10 mouse cellular contexts compared by ENCODE assay signal in the genomic region with DNA sequence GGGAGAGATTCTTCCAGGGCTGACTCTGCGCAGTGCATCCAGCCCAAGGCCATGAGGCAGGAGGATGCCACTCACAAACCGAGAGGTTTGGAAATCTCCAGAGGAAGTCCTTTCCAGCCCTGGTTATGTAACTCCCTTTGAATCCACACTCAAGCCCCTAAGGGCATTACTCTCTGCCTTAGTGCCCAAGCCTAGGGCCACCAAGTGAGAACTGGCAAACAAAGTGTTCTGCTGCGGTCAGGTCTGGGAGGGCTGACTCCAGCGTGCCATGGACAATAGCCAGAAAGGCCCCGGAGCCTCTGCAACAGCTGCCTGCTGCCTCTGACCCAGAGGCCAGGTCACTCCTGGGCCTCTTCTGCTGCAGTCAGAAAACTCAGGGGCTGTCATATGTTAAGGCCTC. TPM values are rescaled to one million over a fixed set of nuclear protein-coding genes. Genes with fewer than 3 reads are reported as not detected.
DNase-seq lines count a peak whose midpoint lies in the region; ATAC-seq lines count a peak whose summit lies in the region.
"Had no signal": no experiment of that assay in that cellular context is flagged by ENCODE, and none has a peak within 500 bp of the region (broad histone marks: within the 10 kb centered on the region; RNA-seq: fewer than 3 reads in every experiment).

No protein-coding gene starts in this region.

- no peaks in the 10 kb centered on the region for H3K9me3 ChIP-seq in heart, embryonic 10.5 days
- H3K9me3 ChIP-seq: embryonic facial prominence, embryonic 15.5 days; midbrain, embryonic 12.5 days had no signal

- DNase-seq in heart, postnatal 25 days (ENCODE audit: low spot score): peak; percentile 19
- no peak for DNase-seq in heart, embryonic 10.5 days (ENCODE audit: low spot score)
- peak; percentile 23 for DNase-seq in MN1 (ENCODE audit: low spot score)
- DNase-seq in lung, adult 18-20 months: peak; percentile 67 to 80
- DNase-seq in right cerebral cortex, postnatal 36 days (ENCODE audit: low spot score in 2 of 2): no peak
- no peak for DNase-seq in layer of hippocampus, adult 8-10 months (ENCODE audit: low spot score in 2 of 2)

- no peak overlapping the region for H3K27ac ChIP-seq in heart, embryonic 10.5 days
- H3K27ac ChIP-seq in brown adipose tissue, adult 24 weeks (replicated peaks; ENCODE audit: low read depth, low read length): peak overlapping the region; percentile 57; the same call in 1 of the 2 replicates
- H3K27ac ChIP-seq: embryonic facial prominence, embryonic 15.5 days; midbrain, embryonic 12.5 days had no signal

- peaks cover 25% of the 10 kb centered on the region for H3K4me1 ChIP-seq in heart, embryonic 10.5 days
- peaks cover 16% of the 10 kb centered on the region; the same call in 1 of the 2 replicates for H3K4me1 ChIP-seq in brown adipose tissue, adult 24 weeks (ENCODE audit: control insufficient read depth, insufficient read depth, insufficient read length, low read length)
- H3K4me1 ChIP-seq: embryonic facial prominence, embryonic 15.5 days; midbrain, embryonic 12.5 days had no signal

- H3K36me3 ChIP-seq in heart, embryonic 10.5 days: no peaks in the 10 kb centered on the region
- H3K36me3 ChIP-seq: embryonic facial prominence, embryonic 15.5 days; midbrain, embryonic 12.5 days had no signal

- intact Hi-C loops in heart, postnatal 25 days (cut with DNase I): no loop called here

- no peaks in the 10 kb centered on the region for H3K27me3 ChIP-seq in heart, embryonic 10.5 days (ENCODE audit: insufficient read depth, poor library complexity, severe bottlenecking)
- H3K27me3 ChIP-seq: embryonic facial prominence, embryonic 15.5 days; midbrain, embryonic 12.5 days had no signal

- WGBS in heart, embryonic 10.5 days: 81% methylated on average over 5 of the region's 5 CpGs

- no peak overlapping the region for H3K4me3 ChIP-seq in heart, embryonic 10.5 days
- no peak overlapping the region for H3K4me3 ChIP-seq in brown adipose tissue, adult 24 weeks (ENCODE audit: insufficient read depth, low read depth, low read length)
- H3K4me3 ChIP-seq: embryonic facial prominence, embryonic 15.5 days; midbrain, embryonic 12.5 days had no signal

- ATAC-seq in megakaryocyte-erythroid progenitor cell, adult 5-6 weeks (replicated peaks; ENCODE audit: low FRiP score, low TSS enrichment, poor library complexity, severe bottlenecking): no peak

RNA-seq across cellular contexts. Expression of gene Thrsp, which starts 1.2 kb away (rescaled TPM):
- total RNA-seq in heart, postnatal 25 days (2021): 10 to 100 TPM; 32.7 to 44.2 TPM
- polyA plus RNA-seq in heart, embryonic 10.5 days (2016; fragmentation: Nextera tagmentation; extraction: Ambion mirVana): 0.43 and 0.51 TPM in 2 replicates
- 5,792 and 7,164 TPM in 2 replicates for polyA plus RNA-seq in brown adipose tissue, adult 24 weeks (2012; ENCODE audit: insufficient read depth, insufficient read length, missing spikeins)
- total RNA-seq in megakaryocyte-erythroid progenitor cell, adult 5-6 weeks (2014; fragmentation: Nextera tagmentation): not detected in 2 replicates
- not detected in 2 replicates for total RNA-seq in megakaryocyte-erythroid progenitor cell, adult 5-6 weeks (2017)
- 10 to 100 TPM; 28.4 to 62.4 (median 39.8) TPM for total RNA-seq in layer of hippocampus, adult 8-10 months (2022)

RNA-seq across cellular contexts. Expression of gene Ndufc2, which starts 18.9 kb away (rescaled TPM):
- 100 to 1,000 TPM; 521 to 565 TPM for total RNA-seq in heart, postnatal 25 days (2021)
- 380 and 484 TPM in 2 replicates for polyA plus RNA-seq in heart, embryonic 10.5 days (2016; fragmentation: Nextera tagmentation; extraction: Ambion mirVana)
- 931 and 1,246 TPM in 2 replicates for polyA plus RNA-seq in brown adipose tissue, adult 24 weeks (2012; ENCODE audit: insufficient read depth, insufficient read length, missing spikeins)
- total RNA-seq in megakaryocyte-erythroid progenitor cell, adult 5-6 weeks (2014; fragmentation: Nextera tagmentation): 188 and 266 TPM in 2 replicates
- total RNA-seq in megakaryocyte-erythroid progenitor cell, adult 5-6 weeks (2017): 369 and 388 TPM in 2 replicates
- 100 to 1,000 TPM; 195 to 233 (median 212) TPM for total RNA-seq in layer of hippocampus, adult 8-10 months (2022)

RNA-seq across cellular contexts. Expression of gene Kctd14, which starts 32.4 kb away (rescaled TPM):
- under 1 TPM; 0.11 to 0.13 TPM for total RNA-seq in heart, postnatal 25 days (2021)
- polyA plus RNA-seq in heart, embryonic 10.5 days (2016; fragmentation: Nextera tagmentation; extraction: Ambion mirVana): 0.47 and 0.87 TPM in 2 replicates
- polyA plus RNA-seq in brown adipose tissue, adult 24 weeks (2012; ENCODE audit: insufficient read depth, insufficient read length, missing spikeins): 0.67 and 2.2 TPM in 2 replicates
- total RNA-seq in megakaryocyte-erythroid progenitor cell, adult 5-6 weeks (2014; fragmentation: Nextera tagmentation): 8.5 and 10.1 TPM in 2 replicates
- 2.8 and 4.4 TPM in 2 replicates for total RNA-seq in megakaryocyte-erythroid progenitor cell, adult 5-6 weeks (2017)
- 1 to 10 TPM; 4.1 to 6.4 (median 5.6) TPM for total RNA-seq in layer of hippocampus, adult 8-10 months (2022)

RNA-seq across cellular contexts. Expression of gene Alg8, which starts 47.3 kb away (rescaled TPM):
- 1 to 10 TPM; 4.8 to 5.4 TPM for total RNA-seq in heart, postnatal 25 days (2021)
- 47.3 and 53.4 TPM in 2 replicates for polyA plus RNA-seq in heart, embryonic 10.5 days (2016; fragmentation: Nextera tagmentation; extraction: Ambion mirVana)
- polyA plus RNA-seq in brown adipose tissue, adult 24 weeks (2012; ENCODE audit: insufficient read depth, insufficient read length, missing spikeins): 5.0 and 9.6 TPM in 2 replicates
- 67.6 and 71.5 TPM in 2 replicates for total RNA-seq in megakaryocyte-erythroid progenitor cell, adult 5-6 weeks (2014; fragmentation: Nextera tagmentation)
- total RNA-seq in megakaryocyte-erythroid progenitor cell, adult 5-6 weeks (2017): 35.9 and 46.3 TPM in 2 replicates
- total RNA-seq in layer of hippocampus, adult 8-10 months (2022): 10 to 100 TPM in 3 of 4 experiments, 1 to 10 TPM in 1; 9.0 to 12.7 (median 11.2) TPM

Comparison
In these comparisons a context has a peak if more than half of its experiments do, and no peak if none do; other contexts are left out.
1. DNase-seq: peak in heart, postnatal 25 days (single experiment), MN1 (single experiment) and lung, adult 18-20 months (2 of 2); none in heart, embryonic 10.5 days (single experiment), right cerebral cortex, postnatal 36 days (0 of 2) and layer of hippocampus, adult 8-10 months (0 of 2).
2. RNA of gene Thrsp, which starts 1.2 kb away (total RNA-seq): 28.4 to 62.4 TPM in layer of hippocampus, adult 8-10 months and 32.7 to 44.2 TPM in heart, postnatal 25 days; not detected in megakaryocyte-erythroid progenitor cell, adult 5-6 weeks; every median in the first group is over 10 times any median in the second.